Mouse (Mus musculus) midbrain, embryonic 14.5 days (tissue): ENCODE measurements around the gene Tubb5. TPM values are rescaled to one million over a fixed set of nuclear protein-coding genes. Genes with fewer than 3 reads are reported as not detected.

ENCODE experiments used
- ATAC-seq: fragments of 200-750 bp; cut with Nextera tagmentation; 2 replicates; pipeline ENCODE4 v1.8.0; 2017; ENCODE audit warnings: moderate number of reproducible peaks, moderate library complexity; ENCODE audit not compliant: low FRiP score, low TSS enrichment
- DNase-seq: peaks from one replicate; pipeline ENCODE4 v3.0.0-alpha.2; 2015
- H3K27ac ChIP-seq: fragments of 300-500 bp; sonication (generic); replicated peaks from 2 replicates; pipeline ENCODE4 v1.5.1; 2014; ENCODE audit warnings: mild to moderate bottlenecking, low read depth, low read length, moderate library complexity
- H3K27me3 ChIP-seq: fragments of 300-500 bp; sonication (generic); 2 replicates; pipeline ENCODE4 v1.6.1; 2014; ENCODE audit warnings: low read length, control low read depth, mixed read lengths; ENCODE audit not compliant: control insufficient read depth, insufficient read depth
- H3K36me3 ChIP-seq: fragments of 300-500 bp; sonication (generic); 2 replicates; pipeline ENCODE4 v1.6.1; 2014; ENCODE audit warnings: low read length, control low read depth; ENCODE audit not compliant: control insufficient read depth, insufficient read depth
- H3K4me1 ChIP-seq: fragments of 300-500 bp; sonication (generic); 2 replicates; pipeline ENCODE4 v1.6.1; 2014; ENCODE audit warnings: mild to moderate bottlenecking, antibody characterized with exemption, low read length, control low read depth; ENCODE audit not compliant: control insufficient read depth, insufficient read depth
- H3K4me2 ChIP-seq: fragments of 300-500 bp; sonication (generic); 2 replicates; pipeline ENCODE4 v1.6.1; 2014; ENCODE audit warnings: mild to moderate bottlenecking, low read length, moderate library complexity
- H3K4me3 ChIP-seq: fragments of 300-500 bp; sonication (generic); replicated peaks from 2 replicates; pipeline ENCODE4 v1.5.1; 2014; ENCODE audit warnings: low read depth, low read length
- H3K9ac ChIP-seq: fragments of 300-500 bp; sonication (generic); replicated peaks from 2 replicates; pipeline ENCODE4 v1.6.1; 2014; ENCODE audit warnings: mild to moderate bottlenecking, low read length, moderate library complexity
- H3K9me3 ChIP-seq: fragments of 300-500 bp; sonication (generic); 2 replicates; pipeline ENCODE4 v1.6.1; 2016; ENCODE audit warnings: low read length, control low read depth, mixed read lengths; ENCODE audit not compliant: control insufficient read depth
- WGBS: fragments of 180-500 bp; shearing (Covaris S2); extraction: QIAGEN DNeasy Blood & Tissue Kit; methylation state at CpG from one replicate; pipeline ENCODE4 v1.1.7; 2014; 5-methylcytosine and 5-hydroxymethylcytosine counted together
- polyA plus RNA-seq: library from polyadenylated mRNA; unstranded; fragments of >200 nt; fragmentation: Nextera tagmentation; extraction: Ambion mirVana; gene quantifications from 2 replicates; pipeline ENCODE4 v1.2.1, GENCODE M21; 2014

The Tubb5 gene
- 1,880 and 2,054 TPM in 2 replicates for polyA plus RNA-seq

DNA sequence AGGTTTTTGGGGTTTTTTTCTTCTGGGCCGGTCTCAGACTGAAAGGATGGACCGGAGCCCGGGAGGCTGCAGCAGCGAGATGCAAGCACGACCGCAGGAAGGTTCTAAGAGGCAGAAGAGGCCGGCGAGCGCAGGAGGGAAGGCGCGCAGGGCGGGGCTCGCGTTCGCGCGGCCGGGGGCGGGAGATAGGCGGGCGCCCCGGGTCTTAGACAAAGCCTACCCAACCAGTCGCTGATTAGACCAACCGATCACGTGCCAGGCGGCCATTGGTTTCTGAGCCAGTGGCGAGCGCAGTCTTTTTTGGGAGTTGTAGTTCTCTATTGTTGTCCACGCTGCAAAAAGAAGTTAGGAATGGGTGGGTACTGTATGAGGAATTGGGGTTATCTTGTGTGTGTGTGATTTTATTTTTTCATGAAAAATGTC is at the start of gene Tubb5:
TSS of gene Tubb5 (minus strand) at position 185 of the 423 bp plus-strand sequence.
- DNase-seq (peak; percentile 99), ATAC-seq (peak; percentile 82)
- Histone ChIP-seq H3K9ac (peak within 1 kb of the TSS; percentile 97), H3K4me3 (peak within 1 kb of the TSS; percentile 64), H3K27ac (peak within 1 kb of the TSS; percentile 95), H3K4me2 (peak within 1 kb of the TSS; percentile 82), H3K27me3 (no peaks in the 10 kb centered on the region), H3K36me3 (peaks cover 37% of the 10 kb centered on the region), H3K4me1 (peaks cover 37% of the 10 kb centered on the region), H3K9me3 (no peaks in the 10 kb centered on the region)
- WGBS, result under 1% methylated on average over 29 of the region's 29 CpGs

DNA sequence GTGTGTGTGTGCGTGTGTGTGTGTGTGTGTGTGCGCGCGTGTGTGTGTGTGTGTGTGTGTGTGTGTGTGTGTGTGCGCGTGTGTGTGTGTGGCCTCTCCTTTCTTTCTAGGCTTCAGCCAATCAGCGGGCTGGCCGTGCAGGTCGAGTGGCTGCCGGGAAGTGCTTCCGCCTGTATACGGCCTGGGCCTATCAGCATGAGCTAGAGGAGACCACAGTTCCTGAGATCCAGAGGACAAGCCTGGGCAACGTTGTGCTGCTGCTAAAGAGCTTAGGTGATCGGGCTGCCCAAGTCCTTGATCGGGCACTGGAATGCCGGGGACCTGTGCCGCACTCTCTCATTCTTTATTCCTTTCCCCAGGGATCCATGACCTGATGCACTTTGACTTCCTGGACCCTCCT is 49.6 kb upstream of the Tubb5 start:
- no peaks in the 10 kb centered on the region for H3K9me3 ChIP-seq
- no peak overlapping the region for H3K27ac ChIP-seq
- ATAC-seq, result no peak
- H3K4me3 ChIP-seq, result no peak overlapping the region
- H3K4me1 ChIP-seq, result no peaks in the 10 kb centered on the region
- H3K9ac ChIP-seq, result no peak overlapping the region
- no peaks in the 10 kb centered on the region for H3K27me3 ChIP-seq
- DNase-seq, result no peak
- H3K36me3 ChIP-seq, result peaks cover 96% of the 10 kb centered on the region
- no peak overlapping the region for H3K4me2 ChIP-seq
- 76% methylated on average over 17 of the region's 17 CpGs for WGBS

DNA sequence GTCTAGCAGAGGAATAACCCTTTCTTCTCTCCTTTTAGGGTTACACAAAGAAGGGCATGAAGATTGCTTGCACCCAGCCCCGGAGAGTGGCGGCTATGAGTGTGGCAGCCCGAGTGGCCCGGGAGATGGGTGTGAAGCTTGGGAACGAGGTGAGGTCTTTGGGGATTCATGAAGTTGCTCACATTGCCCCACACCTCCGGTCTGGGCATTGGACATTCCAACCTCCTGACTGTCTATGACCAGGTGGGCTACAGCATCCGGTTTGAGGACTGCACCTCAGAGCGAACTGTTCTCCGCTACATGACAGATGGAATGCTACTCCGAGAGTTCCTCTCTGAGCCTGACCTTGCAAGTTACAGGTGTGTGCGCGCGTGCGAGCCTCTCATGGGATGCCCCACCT is 45.7 kb upstream of the Tubb5 start:
- no peak for ATAC-seq

DNA sequence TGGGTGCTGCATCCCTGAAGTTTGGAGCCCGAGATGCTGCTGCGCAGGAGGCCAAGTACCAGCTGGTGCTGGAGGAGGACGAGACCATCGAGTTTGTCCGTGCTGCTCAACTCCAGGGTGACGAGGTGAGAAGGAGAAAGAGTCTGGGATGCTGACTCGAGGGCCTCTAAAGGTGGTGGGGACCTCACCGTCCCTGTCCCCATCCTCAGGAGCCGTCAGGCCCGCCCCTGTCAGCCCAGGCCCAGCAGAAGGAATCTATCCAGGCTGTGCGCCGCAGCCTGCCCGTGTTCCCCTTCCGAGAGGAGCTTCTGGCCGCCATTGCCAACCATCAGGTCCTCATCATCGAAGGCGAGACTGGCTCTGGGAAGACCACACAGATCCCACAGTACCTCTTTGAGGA is 44.8 kb upstream of the Tubb5 start:
- no peak for DNase-seq
- Histone ChIP-seq H3K9ac (no peak overlapping the region), H3K4me3 (no peak overlapping the region), H3K27ac (no peak overlapping the region), H3K36me3 (peaks cover 64% of the 10 kb centered on the region), H3K9me3 (no peaks in the 10 kb centered on the region), H3K4me1 (peaks cover 9% of the 10 kb centered on the region), H3K4me2 (no peak overlapping the region), H3K27me3 (no peaks in the 10 kb centered on the region)
- WGBS, result 96% methylated on average over 17 of the region's 17 CpGs
- ATAC-seq, result no peak

More for the DNA sequence above, 45.7 kb upstream of the Tubb5 start:
- no peaks in the 10 kb centered on the region for H3K9me3 ChIP-seq
- no peak overlapping the region for H3K4me2 ChIP-seq
- no peak overlapping the region for H3K9ac ChIP-seq
- no peaks in the 10 kb centered on the region for H3K27me3 ChIP-seq
- no peak for DNase-seq
- peaks cover 9% of the 10 kb centered on the region for H3K4me1 ChIP-seq
- H3K27ac ChIP-seq, result no peak overlapping the region
- no peak overlapping the region for H3K4me3 ChIP-seq
- peaks cover 72% of the 10 kb centered on the region for H3K36me3 ChIP-seq
- 95% methylated on average over 14 of the region's 14 CpGs for WGBS

DNA sequence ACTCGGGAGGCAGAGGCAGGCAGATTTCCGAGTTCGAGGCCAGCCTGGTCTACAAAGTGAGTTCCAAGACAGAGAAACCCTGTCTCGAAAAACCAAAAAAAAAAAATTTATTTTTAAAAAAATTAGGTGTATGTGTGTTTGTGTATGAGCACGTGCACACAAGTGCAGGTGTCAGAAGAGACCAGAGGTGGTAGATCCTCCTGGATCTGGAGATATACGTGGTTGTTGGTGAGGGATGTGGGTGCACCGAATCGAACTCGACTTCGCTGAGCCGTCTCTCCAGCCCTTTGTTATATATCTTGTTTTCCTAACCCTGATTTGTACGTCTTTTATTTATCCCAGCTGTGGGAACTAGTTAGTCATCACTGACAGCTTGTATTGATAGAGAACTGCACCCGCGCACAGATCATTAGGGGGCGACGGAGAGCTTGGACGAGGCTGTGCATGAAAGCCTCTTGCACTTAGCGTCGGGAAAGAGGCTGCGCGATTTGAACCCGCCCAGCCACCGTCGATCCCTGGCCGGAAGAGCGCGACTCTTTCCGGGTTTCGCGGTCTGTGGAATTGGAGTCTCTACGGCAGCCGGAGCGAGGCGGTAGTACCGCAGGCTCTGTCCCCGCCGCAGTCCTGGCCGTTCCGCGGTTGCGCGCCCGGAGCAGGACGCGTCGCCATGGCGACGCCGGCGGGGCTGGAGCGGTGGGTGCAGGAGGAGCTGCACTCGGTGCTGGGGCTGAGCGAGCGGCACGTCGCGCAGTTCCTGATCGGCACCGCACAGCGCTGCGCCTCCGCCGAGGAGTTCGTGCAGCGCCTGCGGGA is 41.3 kb upstream of the Tubb5 start, which contains the start of gene Dhx16:
TSS of gene Dhx16 (plus strand) at position 575 of the 813 bp plus-strand sequence.
- WGBS, result 6% methylated on average over 66 of the region's 66 CpGs
- peak within 1 kb of the TSS; percentile 75 for H3K9ac ChIP-seq
- DNase-seq (peak; percentile 98), ATAC-seq (peak; percentile 88)
- H3K4me1 ChIP-seq, result peaks cover 9% of the 10 kb centered on the region
- H3K4me3 ChIP-seq, result peak within 1 kb of the TSS; percentile 98
- peak within 1 kb of the TSS; percentile 73 for H3K27ac ChIP-seq
- H3K27me3 ChIP-seq, result no peaks in the 10 kb centered on the region
- peaks cover 53% of the 10 kb centered on the region for H3K36me3 ChIP-seq
- no peaks in the 10 kb centered on the region for H3K9me3 ChIP-seq
- H3K4me2 ChIP-seq, result peak within 1 kb of the TSS; percentile 80

DNA sequence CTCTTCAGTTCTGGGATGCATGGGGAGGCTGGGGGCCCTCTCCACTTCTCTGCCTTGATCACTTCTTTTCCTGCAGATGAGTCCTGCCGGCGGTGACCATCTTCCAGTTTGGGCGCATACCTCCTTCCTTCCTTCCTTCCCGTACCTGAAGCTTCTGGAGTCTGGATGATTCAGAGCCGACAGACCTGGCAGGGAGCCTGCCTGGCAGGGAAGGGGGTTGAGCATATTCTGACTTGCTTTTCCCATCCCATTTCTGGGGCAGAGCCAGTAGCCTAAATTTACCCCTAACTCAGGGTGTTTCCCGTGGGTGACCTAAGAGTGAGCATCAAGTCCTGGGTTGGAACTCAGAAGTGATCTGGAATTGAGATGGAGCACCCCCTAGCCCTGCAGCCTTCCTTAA is 36.6 kb upstream of the Tubb5 start:
- no peak overlapping the region for H3K4me2 ChIP-seq
- H3K9ac ChIP-seq, result no peak overlapping the region
- H3K27ac ChIP-seq, result no peak overlapping the region
- no peaks in the 10 kb centered on the region for H3K9me3 ChIP-seq
- ATAC-seq, result no peak
- no peaks in the 10 kb centered on the region for H3K27me3 ChIP-seq
- no peak for DNase-seq
- no peak overlapping the region for H3K4me3 ChIP-seq
- H3K4me1 ChIP-seq, result peaks cover 22% of the 10 kb centered on the region
- H3K36me3 ChIP-seq, result peaks cover 39% of the 10 kb centered on the region
- WGBS, result 93% methylated on average over 6 of the region's 6 CpGs

DNA sequence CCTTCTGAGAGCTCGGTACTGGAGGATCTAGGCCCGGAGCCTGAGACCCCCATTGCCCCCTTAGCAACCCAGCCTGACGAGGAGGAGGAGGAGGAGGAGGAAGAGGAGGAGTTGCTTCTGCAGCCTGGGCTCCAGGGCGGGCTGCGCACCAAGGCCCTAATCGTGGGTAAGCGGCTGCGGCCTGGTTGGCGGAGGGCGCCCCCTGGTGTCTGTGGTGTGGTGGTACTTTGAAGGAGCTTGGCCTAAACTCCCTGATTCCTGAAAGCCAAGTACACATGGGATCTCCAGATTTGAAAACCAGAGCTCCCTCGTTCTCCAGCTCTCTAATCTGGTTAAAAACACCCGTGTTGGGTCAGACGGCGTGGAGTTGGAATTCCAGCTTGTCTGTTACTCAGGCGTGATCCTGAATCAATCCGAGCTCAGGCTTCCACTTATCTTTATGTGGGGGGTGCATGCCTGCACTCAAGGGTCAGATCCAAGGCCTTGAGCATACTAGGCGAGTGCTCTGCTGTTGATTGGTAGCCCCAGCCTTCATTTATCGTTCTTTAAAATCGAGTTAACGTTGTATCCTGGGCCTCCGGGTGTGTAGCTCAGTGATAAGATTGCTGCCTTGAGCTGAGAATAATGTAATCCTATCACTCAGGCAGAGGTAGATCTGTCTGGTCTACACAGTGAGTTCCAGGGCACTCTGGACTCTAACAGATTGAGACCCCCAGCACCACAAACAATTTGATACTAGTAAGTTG is 35.8 kb upstream of the Tubb5 start:
- DNase-seq (peak; percentile 89), ATAC-seq (peak; percentile 25; the same call in 1 of the 2 replicates)
- H3K27me3 ChIP-seq, result no peaks in the 10 kb centered on the region
- peaks cover 39% of the 10 kb centered on the region for H3K36me3 ChIP-seq
- H3K4me1 ChIP-seq, result peaks cover 29% of the 10 kb centered on the region
- peak overlapping the region; percentile 38 for H3K4me2 ChIP-seq
- WGBS, result 31% methylated on average over 21 of the region's 21 CpGs
- no peak overlapping the region for H3K9ac ChIP-seq
- no peaks in the 10 kb centered on the region for H3K9me3 ChIP-seq
- no peak overlapping the region for H3K4me3 ChIP-seq
- H3K27ac ChIP-seq, result no peak overlapping the region

DNA sequence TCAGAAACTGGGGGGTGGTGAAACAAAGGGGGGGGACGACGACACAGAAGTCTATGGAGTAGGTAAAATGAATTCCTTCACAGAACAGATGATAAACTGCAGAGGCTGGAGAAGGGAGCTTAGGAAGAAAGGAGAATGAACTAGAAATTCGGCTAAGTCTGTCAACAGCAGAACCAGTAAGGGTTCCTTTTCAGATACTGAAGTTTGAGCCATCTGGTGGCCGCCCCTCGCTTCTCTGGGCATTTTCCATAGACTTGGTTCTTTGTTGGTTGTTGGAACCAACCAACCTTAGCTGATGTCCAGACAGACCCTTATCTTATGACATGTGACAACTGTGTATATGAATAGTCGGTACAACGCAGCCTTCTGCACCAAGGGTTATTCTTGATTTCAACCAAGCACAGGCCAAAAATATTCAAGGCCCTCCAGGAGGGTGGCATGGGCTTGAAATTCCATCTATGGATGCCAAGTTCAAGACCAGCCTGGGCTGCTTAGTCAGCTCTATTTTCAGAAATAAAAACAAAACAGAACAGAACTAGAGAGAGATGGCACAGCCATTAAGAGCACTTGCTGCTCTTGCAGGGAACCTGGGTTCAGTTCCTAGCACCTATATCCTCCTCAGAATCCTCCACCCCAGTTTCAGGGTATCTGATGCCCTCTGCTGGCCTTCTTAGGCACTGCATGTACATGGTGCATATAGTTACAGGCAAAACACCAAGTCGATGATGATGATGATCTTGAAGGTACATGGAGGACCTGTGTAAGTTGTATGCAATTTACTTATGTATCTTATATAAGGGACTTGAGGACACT is 33.0 kb upstream of the Tubb5 start:
- H3K4me3 ChIP-seq, result peak overlapping the region; percentile 79
- H3K9ac ChIP-seq, result peak overlapping the region; percentile 93
- H3K27ac ChIP-seq, result no peak overlapping the region
- WGBS, result 94% methylated on average over 8 of the region's 8 CpGs
- peaks cover 33% of the 10 kb centered on the region for H3K36me3 ChIP-seq
- peaks cover 44% of the 10 kb centered on the region for H3K4me1 ChIP-seq
- H3K4me2 ChIP-seq, result peak overlapping the region; percentile 91
- DNase-seq (no peak), ATAC-seq (no peak)
- no peaks in the 10 kb centered on the region for H3K27me3 ChIP-seq
- no peaks in the 10 kb centered on the region for H3K9me3 ChIP-seq
